Mouse (Mus musculus) heart, postnatal 0 days (tissue): ENCODE data around the gene Hpdl. TPM values are rescaled to one million over a fixed set of nuclear protein-coding genes. Genes with fewer than 3 reads are reported as not detected.
"Not testable (repeated sequence)": the region's sequence is repeated elsewhere in the genome, so short reads cannot be mapped to it uniquely, and the experiment has no call there.

Source experiments
- ATAC-seq: fragments of 200-750 bp; cut with Nextera tagmentation; 2 replicates; pipeline ENCODE4 v1.8.0; 2017; ENCODE audit warnings: low read depth, moderate number of reproducible peaks, moderate library complexity; ENCODE audit not compliant: insufficient read depth
- DNase-seq: peaks from one replicate; pipeline ENCODE4 v3.0.0-alpha.2; 2016; ENCODE audit warnings: low spot score
- H3K27ac ChIP-seq: fragments of 300-500 bp; sonication (generic); 2 replicates; pipeline ENCODE4 v1.5.1; 2014; ENCODE audit warnings: low read depth, mild to moderate bottlenecking
- H3K27me3 ChIP-seq: fragments of 300-500 bp; sonication (generic); 2 replicates; pipeline ENCODE4 v1.6.1; 2014; ENCODE audit warnings: low read length, mixed read lengths; ENCODE audit not compliant: control insufficient read depth, insufficient read depth
- H3K36me3 ChIP-seq: fragments of 300-500 bp; sonication (generic); replicated peaks from 2 replicates; pipeline ENCODE4 v1.6.1; 2014; ENCODE audit warnings: low read length, mixed read lengths; ENCODE audit not compliant: control insufficient read depth, insufficient read depth
- H3K4me1 ChIP-seq: fragments of 300-500 bp; sonication (generic); 2 replicates; pipeline ENCODE4 v1.6.1; 2014; ENCODE audit warnings: antibody characterized with exemption; ENCODE audit not compliant: control insufficient read depth, insufficient read depth
- H3K4me2 ChIP-seq: fragments of 300-500 bp; sonication (generic); 2 replicates; pipeline ENCODE4 v1.6.1; 2014; ENCODE audit warnings: low read depth, mild to moderate bottlenecking, low read length, moderate library complexity
- H3K4me3 ChIP-seq: fragments of 300-500 bp; sonication (generic); 2 replicates; pipeline ENCODE4 v1.5.1; 2014; ENCODE audit warnings: low read depth, low read length
- H3K9ac ChIP-seq: fragments of 300-500 bp; sonication (generic); replicated peaks from 2 replicates; pipeline ENCODE4 v1.6.1; 2014; ENCODE audit warnings: low read depth, low read length, mixed read lengths
- H3K9me3 ChIP-seq: fragments of 300-500 bp; sonication (generic); replicated peaks from 2 replicates; pipeline ENCODE4 v1.6.1; 2016; ENCODE audit warnings: low read length; ENCODE audit not compliant: control insufficient read depth
- CTCF ChIP-seq: IDR thresholded peaks from 2 replicates; pipeline ENCODE4 v1.5.1; 2016; ENCODE audit warnings: antibody characterized with exemption, control low read depth, low read depth
- EP300 ChIP-seq: IDR thresholded peaks from 2 replicates; pipeline ENCODE4 v1.6.1; 2016; ENCODE audit warnings: antibody characterized with exemption, low read depth
- WGBS: fragments of 180-500 bp; shearing (Covaris S2); extraction: QIAGEN DNeasy Blood & Tissue Kit; methylation state at CpG from one replicate; pipeline ENCODE4 v1.1.7; 2014; 5-methylcytosine and 5-hydroxymethylcytosine counted together
- polyA plus RNA-seq: library from polyadenylated mRNA; unstranded; fragments of >200 nt; fragmentation: Nextera tagmentation; extraction: Ambion mirVana; gene quantifications from 2 replicates; pipeline ENCODE4 v1.2.1, GENCODE M21; 2015
- total RNA-seq: library from RNA; depleted of rRNA; stranded (reverse); fragments of >200 nt; gene quantifications from 2 replicates; pipeline ENCODE4 v1.2.3, GENCODE M21; 2014; ENCODE audit warnings: low replicate concordance

Hpdl gene
- total and polyA plus RNA-seq, 2 experiments from 2014 or later: 2.9 to 3.4 TPM

DNA sequence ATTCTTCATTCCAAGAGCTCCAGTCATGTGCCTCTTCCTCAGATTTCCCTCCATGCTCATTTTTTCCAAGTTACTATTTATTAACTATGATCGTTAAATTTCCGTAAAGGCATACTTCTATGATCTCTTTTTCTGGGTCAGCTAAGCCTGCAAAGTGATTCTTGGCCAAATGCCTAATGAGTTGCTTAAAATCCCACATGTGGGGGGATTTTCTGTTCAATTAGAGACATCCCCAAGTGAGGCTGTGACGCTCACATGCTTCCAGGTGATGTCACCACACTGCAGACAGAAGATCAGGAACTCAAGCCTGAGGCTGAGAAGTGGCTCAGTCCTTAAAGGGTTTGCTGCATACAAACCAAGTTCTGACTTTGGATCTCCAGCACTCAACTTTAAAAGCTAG is 28.4 kb upstream of the Hpdl start:
- TF ChIP-seq EP300 (no peak), CTCF (no peak)
- Histone ChIP-seq H3K4me2 (no peak overlapping the region), H3K9ac (no peak overlapping the region), H3K9me3 (no peaks in the 10 kb centered on the region), H3K4me3 (no peak overlapping the region), H3K4me1 (no peaks in the 10 kb centered on the region), H3K36me3 (no peaks in the 10 kb centered on the region), H3K27ac (no peak overlapping the region), H3K27me3 (no peaks in the 10 kb centered on the region)
- ATAC-seq: no peak
- DNase-seq: no peak
- WGBS: 78% methylated on average over 3 of the region's 3 CpGs

DNA sequence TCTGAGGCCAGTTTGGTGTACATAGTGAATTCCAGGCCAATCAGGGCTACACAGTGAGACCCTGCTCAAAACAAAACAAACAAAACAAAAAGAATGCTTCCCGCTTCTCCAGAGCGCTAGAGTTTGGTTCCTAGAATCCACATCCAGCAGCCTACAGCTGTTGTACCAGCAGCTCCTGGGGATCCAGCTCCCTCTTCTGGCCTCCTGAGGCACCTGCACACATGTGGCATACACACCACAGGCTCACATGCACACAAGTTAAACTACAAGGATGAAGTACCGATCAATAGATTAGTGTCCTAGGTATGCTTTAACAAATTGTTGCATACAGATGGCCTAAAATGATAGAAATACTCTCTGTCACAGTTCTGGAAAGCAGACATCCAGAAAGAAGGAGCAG is 22.8 kb upstream of the Hpdl start:
- H3K36me3 ChIP-seq: no peaks in the 10 kb centered on the region
- no peaks in the 10 kb centered on the region; the same call in 1 of the 2 replicates for H3K9me3 ChIP-seq
- ATAC-seq: no peak
- H3K27me3 ChIP-seq: 0 out of 2 replicates have a peak, but pooled peaks cover 4% of the 10 kb centered on the region
- no peak overlapping the region for H3K27ac ChIP-seq
- H3K4me2 ChIP-seq: no peak overlapping the region
- DNase-seq: no peak
- H3K4me1 ChIP-seq: no peaks in the 10 kb centered on the region
- TF ChIP-seq EP300 (no peak), CTCF (no peak)
- no peak overlapping the region for H3K4me3 ChIP-seq
- WGBS: 95% methylated on average over 3 of the region's 3 CpGs
- no peak overlapping the region for H3K9ac ChIP-seq

DNA sequence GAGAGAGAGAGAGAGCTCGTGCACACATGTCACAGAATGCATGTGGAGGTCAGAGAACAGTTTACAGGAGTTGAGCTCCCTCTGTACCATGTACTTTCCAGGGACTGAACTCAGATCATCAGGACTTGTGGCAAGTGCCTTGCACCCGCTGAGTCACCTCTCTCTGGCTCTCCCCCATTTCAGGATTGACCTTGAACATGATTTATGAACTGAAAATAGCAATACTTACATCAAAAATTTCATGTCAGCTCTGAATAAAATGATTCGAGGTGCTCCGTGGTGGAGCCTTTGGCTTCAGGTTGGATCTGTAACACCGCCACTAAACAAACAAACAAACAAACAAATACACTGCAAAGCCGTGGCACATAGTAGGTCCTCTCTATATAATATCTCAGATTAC is 19.3 kb upstream of the Hpdl start:
- 78% methylated on average over 6 of the region's 6 CpGs for WGBS
- ATAC-seq (no peak), DNase-seq (no peak)
- H3K4me3 ChIP-seq: no peak overlapping the region
- no peaks in the 10 kb centered on the region for H3K4me1 ChIP-seq
- H3K27ac ChIP-seq: no peak overlapping the region
- no peak for TF ChIP-seq CTCF
- no peak for TF ChIP-seq EP300
- no peaks in the 10 kb centered on the region; the same call in 1 of the 2 replicates for H3K9me3 ChIP-seq
- 0 out of 2 replicates have a peak, but pooled peaks cover 7% of the 10 kb centered on the region for H3K27me3 ChIP-seq
- no peak overlapping the region for H3K9ac ChIP-seq
- no peaks in the 10 kb centered on the region for H3K36me3 ChIP-seq
- H3K4me2 ChIP-seq: no peak overlapping the region

DNA sequence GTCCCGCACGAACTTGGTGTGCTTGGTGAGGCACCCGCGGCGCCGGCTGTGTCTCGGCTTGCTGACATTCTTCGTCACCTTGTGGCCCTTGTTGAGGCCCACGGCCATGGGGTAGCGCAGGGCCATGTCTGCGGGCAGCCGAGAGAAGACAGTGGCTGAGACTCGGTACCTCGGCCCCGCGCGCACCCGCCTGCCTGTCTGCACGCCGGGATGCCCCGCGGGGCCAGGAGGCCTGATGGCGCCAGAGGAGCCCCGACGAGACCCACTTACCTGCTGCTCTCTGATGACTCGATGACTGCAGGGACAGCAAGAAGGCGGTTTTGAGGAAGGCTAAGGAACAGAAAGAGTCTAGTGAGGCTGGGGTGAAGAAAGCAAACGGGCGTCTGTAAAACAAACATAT is 18.6 kb upstream of the Hpdl start:
- H3K36me3 ChIP-seq, H3K9me3 ChIP-seq, DNase-seq, H3K27me3 ChIP-seq, H3K4me1 ChIP-seq, H3K27ac ChIP-seq, ATAC-seq, H3K9ac ChIP-seq, H3K4me3 ChIP-seq: not testable (repeated sequence)
- peak overlapping the region; percentile 34; the same call in 1 of the 2 replicates for H3K4me2 ChIP-seq
- 12% methylated on average over 20 of the region's 29 CpGs for WGBS

DNA sequence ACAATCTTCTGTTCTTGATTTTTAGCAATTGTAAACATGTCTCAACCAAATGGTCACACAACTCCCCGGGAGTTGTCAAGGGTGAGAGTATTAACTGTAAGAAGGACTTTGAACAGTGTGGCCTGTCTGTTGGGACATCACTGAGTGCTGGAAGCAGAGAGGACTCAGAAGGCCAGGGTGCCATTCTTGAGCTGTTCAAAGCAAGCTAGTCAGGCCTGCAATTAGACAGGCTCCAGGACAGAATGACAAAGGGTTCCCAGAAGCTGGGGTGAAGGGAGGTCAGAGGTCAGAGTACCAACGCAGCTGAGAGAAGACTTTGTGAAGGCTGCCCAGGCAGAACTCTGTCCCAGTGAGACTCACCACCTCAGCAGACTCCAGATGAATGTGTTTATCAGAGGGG is 17.5 kb upstream of the Hpdl start:
- ATAC-seq (no peak), DNase-seq (no peak)
- Histone ChIP-seq H3K9ac (no peak overlapping the region), H3K4me3 (no peak overlapping the region), H3K27me3 (0 out of 2 replicates have a peak, but pooled peaks cover 7% of the 10 kb centered on the region), H3K4me2 (no peak overlapping the region), H3K4me1 (no peaks in the 10 kb centered on the region), H3K36me3 (no peaks in the 10 kb centered on the region), H3K27ac (no peak overlapping the region), H3K9me3 (no peaks in the 10 kb centered on the region)
- no peak for TF ChIP-seq CTCF
- TF ChIP-seq EP300: no peak
- 55% methylated on average over 2 of the region's 2 CpGs for WGBS

DNA sequence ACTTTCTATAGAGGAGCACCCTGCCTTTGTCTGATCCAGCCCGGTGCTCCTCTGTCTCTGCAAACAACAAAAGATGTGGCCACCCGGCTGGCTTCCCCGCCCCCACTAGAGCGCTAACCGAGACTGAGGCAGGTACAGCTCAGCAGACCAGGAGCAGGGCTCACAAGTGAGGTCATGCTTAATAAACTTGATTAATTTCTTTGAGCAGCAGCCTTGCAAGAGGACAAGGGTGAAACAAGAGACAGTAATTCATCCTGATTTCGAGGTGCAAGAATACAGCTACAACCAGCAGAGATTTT is 8.5 kb upstream of the Hpdl start:
- Histone ChIP-seq H3K4me3 (no peak overlapping the region), H3K27me3 (no peaks in the 10 kb centered on the region), H3K27ac (no peak overlapping the region), H3K36me3 (no peaks in the 10 kb centered on the region), H3K9ac (no peak overlapping the region), H3K9me3 (no peaks in the 10 kb centered on the region), H3K4me1 (0 out of 2 replicates have a peak, but pooled peaks cover 5% of the 10 kb centered on the region), H3K4me2 (no peak overlapping the region)
- DNase-seq (no peak), ATAC-seq (no peak)
- TF ChIP-seq CTCF: no peak
- TF ChIP-seq EP300: no peak
- 41% methylated on average over 6 of the region's 6 CpGs for WGBS
